Mouse (Mus musculus): ENCODE results near the gene Olfr718-ps1.
A peak's percentile ranks its signal among the peaks of the same experiment; 100 is the strongest.
"Not testable (repeated sequence)": the region's sequence is repeated elsewhere in the genome, so short reads cannot be mapped to it uniquely, and the experiment has no call there.

Olfr718-ps1 gene

DNA sequence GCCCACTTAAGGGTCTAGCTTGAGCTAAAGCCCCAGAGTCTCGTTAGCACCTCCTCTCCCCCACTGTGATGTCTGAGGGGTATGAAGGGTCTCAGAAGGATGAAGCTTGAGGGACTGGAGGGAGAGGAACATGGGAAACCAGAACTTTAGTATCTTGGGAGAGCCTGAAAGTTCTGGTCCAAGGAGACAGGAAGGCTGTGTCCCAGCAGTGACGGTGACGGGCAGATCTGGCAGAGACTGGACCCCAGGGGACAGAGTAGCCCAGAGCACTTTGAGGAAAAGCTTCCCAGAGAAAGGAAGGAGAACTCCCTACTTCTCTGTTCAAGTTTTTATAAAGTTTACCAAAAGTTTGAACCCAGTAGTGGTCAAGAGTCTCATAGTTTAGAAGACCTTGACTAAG, at the start of gene Olfr718-ps1:
Gene Olfr718-ps1 (minus strand): TSS at position 101 of the 400 bp plus-strand sequence.
- DNase-seq = no peak

DNA sequence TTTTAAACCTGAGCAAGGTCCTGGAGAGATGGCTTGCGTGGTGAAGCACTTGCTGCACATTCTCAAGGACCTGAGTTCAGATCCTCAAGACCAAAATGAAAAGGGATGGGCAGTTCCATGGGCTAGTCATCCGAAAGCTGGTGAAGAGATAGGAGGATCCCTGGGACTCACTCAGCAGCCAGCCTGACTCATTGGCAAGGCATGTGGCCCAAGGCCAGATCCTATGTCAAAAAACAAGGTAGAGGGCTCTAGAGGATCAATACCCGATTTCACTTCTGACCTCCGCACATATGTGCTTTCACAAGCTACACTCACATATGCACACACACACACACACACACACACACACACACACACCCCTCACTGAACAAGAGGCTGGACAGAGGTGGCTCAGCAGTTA, 49.1 kb upstream of the Olfr718-ps1 start:
- DNase-seq = no peak

DNA sequence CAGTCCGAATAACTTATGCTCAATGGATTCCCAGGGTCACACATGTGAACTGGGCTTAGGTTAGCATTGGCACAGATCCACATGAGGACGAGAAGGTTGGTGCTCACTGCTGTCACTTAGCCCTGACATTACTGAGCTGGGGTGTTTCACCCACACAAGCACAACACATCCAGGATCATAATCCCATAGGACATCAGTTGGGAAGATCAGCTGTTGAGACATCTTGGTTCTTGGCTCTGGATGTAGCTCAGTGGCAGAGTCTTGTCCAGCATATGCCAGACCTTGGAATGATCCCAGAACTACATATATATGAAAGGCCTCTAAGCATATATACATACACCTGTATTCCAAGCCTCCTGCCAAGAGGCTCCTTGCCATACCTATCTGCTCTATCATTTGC, 47.8 kb upstream of the Olfr718-ps1 start:
- DNase-seq = no peak

DNA sequence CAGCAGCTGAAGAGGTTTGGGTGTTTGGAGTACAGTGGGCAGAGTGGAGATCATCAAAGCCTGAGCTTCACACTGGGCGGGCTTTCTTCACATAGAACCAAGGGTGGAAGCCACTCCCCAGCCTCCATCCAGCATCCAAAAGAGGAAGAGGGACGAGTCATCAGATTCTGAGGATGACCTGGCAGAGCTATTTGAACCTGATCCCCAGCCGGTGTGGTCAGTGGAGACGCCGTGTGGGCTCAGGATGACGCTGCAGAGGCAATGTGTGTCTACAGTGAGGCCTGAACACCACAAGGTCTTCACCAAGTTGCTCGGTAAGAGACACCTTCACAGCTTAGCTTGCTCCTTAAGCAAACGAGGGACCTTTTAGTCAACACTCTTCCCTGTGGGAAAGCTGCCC, 47.4 kb upstream of the Olfr718-ps1 start:
- not testable (repeated sequence) for DNase-seq

DNA sequence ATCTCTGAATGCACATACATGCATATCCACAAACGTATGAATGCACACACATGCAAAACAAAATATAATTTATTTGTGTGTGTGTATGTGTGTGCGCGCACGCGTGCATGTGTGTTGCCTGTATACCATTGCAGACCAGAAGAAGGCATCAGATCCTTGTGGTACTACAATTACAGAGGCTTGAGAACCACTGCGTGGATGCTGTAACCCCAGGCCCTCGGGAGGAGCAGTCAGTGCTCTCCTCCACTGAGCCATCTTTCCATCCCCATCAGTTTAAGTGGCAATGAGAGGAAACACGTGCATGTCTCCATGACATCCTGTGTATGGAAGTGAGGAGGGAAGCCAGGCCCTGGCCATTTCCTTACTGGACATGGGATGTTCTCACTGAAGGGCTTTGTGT, 45.4 kb upstream of the Olfr718-ps1 start:
- DNase-seq = no peak

DNA sequence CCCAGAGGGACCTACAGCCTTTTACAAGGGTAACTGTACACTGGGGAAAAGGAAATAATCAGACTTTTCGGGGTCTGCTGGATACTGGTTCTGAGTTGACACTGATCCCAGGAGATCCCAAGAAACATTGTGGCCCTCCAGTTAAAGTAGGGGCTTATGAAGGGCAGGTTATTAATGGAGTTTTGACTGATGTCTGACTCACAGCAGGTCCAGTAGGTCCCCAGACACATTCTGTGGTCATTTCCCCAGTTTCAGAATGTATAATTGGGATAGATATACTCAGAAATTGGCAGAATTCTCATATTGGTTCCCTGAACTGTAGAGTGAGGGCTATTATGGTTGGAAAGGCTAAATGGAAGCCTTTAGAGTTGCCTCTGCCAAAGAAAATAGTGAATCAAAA, 40.6 kb upstream of the Olfr718-ps1 start:
- DNase-seq = not testable (repeated sequence)

DNA sequence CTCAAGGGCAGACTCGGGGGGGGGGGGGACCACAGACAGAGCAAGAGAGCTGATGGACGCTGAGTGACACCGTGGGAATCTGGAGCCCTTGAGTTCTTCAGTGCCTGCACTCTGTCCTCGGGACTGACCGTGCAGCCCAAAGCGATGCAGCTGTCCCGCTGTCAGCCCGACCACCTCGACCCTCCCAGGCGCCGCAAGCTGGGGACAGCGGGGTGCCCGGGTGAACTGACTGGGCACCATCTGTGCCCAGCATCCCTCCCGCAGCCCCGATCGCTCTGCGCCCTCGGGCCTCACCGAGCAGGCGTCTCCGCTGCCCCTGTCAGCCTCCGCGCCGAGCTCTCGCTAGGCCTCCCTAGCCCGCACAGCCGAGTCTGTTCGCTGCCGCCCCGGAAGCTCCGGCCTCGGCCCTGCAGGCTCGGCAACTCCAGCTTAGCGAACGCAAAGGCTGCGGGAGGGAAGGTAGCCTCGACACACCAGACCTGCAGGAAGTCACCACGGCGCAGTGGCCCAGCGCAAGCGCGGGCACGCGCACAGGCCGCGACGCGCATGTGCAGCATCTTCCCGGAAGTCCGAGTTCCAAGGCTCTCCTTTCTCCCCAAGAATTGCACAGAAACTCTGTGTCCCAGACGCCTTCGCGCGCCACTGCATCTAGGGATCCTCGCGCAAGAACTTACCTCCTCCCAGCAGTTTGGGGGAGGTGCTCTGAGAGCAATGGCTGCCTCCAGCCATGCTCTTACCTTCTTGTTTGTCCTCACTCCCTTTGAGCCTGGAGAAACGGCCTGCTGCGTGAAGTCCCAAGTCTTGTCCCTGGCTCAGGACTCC, 33.1 kb upstream of the Olfr718-ps1 start, which contains the start of the genes Rbak and Spdye4b:
Gene Rbak (minus strand): TSS at position 521 of the 822 bp plus-strand sequence.
Gene Spdye4b (plus strand): TSS at position 763 of the 822 bp plus-strand sequence.
- DNase-seq = peak; percentile 92 to 96

DNA sequence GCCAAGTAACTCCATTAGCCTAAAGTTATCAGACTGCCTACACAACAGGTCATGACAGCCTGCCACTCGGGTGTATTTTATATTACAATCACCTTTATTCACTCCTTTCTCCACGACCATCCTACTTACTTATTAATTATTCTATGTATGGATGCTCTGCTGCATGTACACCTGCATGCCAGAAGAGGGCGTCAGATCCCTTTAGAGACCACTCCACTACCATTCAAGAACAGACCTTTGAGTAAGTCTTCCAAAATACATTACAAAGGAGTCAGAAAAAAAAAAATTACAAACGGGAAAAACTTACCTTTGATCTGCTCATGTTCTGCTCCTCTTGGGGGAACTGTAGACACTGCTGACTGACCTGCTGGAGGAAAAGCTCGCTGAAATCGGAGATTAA, 31.8 kb upstream of the Olfr718-ps1 start:
- DNase-seq = peak; percentile 45 to 56

DNA sequence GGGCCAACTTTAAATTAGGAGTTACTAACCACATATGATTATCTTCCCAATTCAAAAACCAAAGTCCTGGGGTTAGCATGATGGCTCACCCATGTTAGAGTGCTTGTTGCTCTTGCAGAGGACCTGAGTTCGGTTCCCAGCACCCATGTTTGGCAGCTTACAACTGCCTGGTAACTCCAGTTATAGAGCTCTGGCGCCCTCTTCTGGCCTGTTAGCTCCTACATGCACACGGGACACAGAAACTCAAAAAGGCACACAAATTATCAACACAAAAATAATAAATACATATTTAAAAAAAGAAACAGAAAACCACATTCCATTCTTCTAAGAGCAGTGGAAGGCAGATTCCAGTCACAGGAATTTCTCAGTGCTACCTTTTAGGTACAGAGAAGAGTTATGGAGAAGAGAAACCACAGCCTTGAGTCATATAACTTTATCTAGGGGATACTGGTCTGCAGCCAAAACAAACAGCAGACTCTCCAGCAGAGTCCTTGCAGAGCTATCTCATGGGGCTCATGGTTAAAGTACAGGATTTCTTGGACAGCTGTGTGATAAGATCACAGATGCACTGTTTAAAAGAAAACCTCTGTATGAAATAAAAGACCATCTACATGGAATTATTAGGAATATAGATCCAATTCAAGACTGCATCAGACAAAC, 30.3 kb upstream of the Olfr718-ps1 start:
- peak; percentile 34 to 45 for DNase-seq

DNA sequence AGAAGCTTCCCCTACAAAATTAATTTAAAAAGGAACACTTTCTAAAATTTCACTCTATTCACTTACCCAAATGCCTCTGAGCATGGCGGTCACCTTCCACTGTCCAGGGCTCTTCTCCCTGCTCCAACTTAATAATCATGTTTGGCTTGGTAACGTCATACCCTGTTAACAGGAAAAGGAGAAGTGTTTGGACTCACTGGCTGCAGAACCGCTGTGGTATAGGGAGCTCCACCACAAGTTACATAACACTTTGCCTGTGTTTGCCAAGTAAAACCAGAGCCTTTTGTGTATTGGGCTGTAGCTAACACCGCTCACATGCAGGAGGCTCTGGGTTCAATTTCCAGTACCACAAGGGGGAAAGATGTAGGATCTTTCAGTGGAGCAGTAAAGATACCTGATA, 28.6 kb upstream of the Olfr718-ps1 start:
- no peak for DNase-seq

DNA sequence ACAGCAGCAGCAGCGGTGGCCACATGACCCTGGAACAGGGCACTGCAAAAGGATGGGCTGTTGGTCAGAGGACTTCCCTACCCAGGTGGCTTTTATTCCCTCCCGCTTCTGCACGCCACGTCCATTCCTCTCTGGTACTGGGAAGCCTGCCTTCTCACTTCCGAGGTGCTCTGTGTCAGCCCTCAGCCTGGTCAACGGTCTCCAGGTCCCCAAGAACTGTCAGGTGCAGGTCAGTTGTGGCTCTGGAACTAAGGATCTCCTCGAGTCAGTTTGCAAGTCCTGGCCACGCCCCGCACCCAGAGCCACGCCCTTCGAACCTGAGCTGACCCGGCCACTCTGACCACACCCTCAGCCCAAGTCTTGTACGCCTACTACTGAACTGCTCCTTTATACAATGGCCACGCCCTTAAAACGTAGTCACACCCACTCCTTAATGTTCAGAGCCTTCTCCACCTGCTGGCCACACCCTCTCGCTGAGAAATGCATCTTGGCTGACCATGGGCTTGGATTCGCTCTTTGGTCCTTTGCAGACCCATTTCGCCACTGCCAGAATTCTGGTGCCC, 18.2 kb upstream of the Olfr718-ps1 start:
- DNase-seq = no peak

DNA sequence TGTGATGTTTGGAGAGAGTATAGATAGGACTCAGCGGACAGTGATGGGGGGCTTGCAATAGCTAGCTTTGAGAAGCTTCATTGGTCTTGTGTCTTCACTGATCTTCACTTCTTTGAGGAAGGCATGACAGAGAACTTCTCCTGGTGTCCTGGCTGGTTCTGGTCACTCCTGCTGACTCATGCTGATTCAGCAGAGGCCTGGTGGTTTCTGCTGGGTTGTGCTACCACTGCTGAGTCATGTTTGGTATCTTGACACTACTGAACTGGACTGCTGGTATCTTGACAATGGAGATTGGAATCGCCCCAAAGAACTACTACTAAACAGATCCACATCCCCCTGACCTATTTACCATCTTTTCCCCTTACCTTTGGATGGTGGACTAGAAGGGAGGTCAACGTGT, 8.2 kb upstream of the Olfr718-ps1 start:
- DNase-seq = no peak

DNA sequence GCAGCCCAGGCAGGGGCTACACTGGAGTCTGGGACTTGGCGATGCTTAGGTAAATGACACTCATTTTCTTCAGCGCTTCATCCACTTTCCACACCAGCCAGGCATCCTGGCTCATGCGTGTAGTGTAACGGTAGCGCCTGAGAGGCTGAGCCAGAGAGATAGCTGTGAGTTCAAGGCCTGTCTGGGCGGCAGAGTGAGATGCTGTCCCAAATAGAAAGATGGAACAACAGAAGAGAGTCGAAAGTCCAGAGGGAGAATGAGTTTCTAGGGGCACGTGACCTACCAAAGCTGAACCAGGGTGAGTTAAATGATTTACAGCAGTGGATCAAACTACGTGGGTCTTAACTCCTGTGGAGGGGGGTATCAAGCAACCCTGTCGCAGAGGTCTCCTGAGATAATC, 6.4 kb upstream of the Olfr718-ps1 start:
- DNase-seq = no peak

DNA sequence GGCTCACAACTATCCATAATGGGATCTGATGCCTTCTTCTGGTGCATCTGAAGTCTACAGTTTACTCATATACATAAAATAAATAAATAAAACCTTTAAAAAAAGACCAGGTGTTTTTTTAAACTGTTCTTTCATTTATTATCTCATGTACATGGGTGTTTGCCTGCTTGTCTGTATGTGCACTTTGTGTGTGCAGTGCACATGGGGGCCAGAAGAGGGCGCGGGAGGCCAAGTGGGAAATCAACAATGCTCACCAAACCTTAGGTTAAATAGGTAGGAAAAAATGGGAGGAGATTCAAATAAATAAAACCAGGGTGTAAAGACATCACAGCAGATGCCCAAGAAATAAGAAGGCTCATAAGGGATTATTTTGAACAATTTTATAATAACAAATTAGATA, 2.7 kb upstream of the Olfr718-ps1 start:
- DNase-seq = no peak

DNA sequence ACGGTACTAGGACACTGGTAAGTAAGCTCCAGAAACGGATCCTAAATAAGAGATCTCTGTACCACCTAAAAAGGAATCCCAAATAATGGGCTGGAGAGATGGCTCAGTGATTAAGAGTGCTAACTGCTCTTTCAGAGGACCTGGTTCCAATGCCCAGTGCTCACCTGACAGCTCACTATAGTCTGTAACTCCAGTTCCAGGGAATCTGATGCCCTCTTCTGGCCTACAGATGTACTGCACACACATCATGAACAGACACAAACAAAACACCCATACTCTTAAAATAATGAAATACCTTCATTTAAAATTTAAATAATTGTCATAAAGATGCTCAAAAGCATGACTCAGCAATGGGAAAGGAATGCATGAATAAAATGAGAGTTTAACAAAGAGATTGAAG, 2.2 kb upstream of the Olfr718-ps1 start:
- no peak for DNase-seq

DNA sequence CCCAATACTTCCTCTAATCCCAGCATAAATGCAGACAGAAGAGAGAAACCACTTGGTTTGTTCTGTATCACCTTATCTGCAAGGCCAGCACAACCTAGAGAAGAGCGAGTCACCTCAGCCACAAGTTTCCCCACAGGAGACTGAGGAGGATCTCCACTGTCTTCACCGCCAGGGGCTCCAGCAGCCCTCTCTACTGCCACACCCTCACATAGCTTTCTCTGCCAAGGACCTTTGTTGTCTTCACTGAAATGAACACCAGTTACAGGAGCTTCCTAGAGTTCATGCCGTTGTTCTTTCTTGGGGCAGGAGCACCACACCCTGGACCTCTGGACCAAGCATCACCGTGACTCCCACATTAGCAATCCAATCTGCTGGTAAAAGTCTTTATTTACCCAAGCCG, 1.3 kb upstream of the Olfr718-ps1 start:
- no peak for DNase-seq

DNA sequence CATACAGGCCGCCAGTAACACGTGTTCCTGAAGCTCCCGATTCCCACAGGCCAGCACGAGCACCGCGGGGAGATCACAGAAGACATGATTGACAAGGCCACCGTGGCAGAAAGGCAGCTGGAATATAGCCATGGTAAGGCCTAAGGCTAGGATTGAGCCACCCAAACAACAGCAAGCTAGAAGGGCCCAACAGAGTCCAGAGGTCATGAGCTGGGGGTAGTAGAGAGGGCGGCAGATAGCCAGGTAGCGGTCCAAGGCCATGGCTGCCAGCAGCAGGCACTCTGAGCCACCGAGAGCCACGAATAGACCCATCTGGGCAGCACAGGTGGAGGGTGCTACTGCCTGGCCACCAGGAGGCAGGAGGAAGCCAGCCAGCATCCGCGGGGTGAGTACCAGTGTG, 9.8 kb downstream of the Olfr718-ps1 start:
- no peak for DNase-seq

DNA sequence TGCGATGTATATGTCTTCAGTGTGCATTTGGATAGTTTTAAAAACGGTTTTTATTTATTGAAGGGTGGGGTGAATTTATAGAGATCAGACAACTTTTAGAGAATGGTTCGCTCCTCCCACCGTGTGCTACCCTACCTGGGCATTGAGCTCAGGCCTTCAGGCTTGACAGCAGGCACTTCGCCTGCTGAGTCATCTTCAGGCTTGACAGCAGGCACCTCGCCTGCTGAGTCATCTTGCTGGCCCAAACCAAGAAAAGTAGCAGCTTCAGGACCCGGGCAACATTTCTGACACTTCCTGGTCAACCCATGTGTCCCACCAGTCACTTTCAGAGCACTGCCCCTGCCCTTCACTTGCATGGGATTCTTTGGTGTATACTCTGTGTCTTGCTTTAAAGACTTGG, 12.3 kb downstream of the Olfr718-ps1 start:
- DNase-seq = no peak

DNA sequence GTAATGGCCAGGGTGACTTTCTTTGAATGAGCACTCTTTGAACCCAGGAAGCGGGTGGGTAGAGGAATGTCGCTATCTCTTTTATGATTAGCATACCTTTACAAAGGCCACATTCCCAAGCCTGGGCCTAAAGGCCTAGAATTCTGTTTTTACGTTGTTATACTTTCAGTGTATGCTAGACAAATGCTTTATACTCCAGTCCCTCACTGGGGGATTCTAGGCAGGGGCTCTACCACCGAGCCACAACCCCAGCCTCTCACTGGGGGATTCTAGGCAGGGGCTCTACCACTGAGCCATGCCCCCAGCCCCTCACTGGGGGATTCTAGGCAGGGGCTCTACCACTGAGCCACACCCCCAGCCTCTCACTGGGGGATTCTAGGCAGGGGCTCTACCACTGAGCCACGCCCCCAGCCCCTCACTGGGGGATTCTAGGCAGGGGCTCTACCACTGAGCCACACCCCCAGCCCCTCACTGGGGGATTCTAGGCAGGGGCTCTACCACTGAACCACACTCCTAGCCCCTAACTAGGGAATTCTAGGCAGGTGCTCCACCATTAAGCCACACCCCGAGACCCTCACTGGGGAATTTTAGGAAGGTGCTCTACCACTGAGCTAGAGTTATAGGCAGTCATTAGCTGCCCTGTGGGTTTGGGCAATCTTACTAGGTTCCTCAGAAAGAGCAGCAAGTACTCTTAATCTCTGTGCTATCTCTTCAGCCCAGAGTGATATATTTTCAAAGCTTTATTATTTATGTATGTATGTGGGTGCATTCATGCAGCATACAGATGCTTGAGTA, 13.0 kb downstream of the Olfr718-ps1 start:
- not testable (repeated sequence) for DNase-seq

DNA sequence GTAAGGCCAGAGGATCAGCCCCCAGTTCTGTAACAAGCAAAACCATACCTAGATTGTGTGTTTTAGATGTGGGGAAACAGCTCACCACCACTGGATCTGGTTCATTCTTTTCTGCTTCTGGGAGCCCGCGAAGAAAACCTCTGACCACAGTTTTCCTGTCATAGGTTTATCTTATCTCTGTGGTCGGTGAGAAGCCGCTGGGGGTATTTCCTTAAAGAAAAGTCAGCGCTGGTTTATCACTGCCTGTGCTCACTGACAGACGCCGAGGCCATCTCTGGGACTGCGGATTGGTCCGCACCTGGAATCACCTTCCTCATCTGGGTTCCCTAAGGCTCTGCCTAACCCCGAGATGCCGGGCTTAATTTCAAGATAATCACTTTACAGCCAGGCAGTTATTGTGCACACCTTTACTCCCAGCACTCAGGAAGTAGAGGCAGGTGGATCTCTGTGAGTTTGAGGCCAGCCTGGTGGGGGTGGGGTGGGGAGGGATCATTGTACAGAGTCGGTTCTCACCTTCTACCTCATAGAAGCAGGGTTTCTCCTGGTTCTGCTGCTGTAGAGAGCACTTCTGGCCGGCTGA, 14.4 kb downstream of the Olfr718-ps1 start:
- no peak for DNase-seq

DNA sequence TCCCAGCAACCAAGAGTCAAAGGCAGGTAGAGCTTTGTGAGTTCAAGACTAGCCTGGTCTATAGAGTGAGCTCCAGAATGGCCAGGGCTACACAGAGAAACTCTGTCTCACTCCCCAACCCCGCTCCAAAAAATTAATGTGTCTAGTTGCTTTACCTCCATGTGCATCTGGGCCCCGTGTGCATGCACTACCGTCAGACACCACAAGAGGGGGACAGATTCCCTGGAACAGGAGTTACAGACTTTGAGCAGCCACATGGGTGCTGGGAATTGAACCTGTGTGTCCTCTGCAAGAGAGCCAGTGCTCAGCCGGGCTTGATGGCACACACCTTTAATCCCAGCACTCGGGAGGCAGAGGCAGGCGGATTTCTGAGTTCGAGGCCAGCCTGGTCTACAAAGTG, 17.0 kb downstream of the Olfr718-ps1 start:
- peak; percentile 20 to 27 for DNase-seq

DNA sequence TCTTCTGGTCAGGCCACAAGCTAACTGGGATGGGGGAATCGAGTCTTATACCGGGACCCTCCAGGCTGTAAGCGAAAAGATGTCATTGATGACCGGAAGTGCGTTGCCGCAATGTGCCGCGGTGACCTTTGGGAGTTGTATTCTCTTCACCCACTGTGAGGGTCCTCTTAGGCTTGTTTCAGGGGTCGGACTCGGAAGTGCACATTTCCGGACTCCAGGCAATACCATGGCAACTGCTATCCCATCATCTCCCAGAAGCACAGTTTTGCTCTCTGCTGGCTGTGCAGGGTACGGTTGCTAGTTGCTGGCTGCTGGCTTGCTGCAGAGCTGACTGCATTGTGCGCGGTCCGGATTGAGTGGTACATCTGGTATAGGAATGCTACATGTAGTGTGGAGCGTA, 18.3 kb downstream of the Olfr718-ps1 start:
- DNase-seq = no peak

DNA sequence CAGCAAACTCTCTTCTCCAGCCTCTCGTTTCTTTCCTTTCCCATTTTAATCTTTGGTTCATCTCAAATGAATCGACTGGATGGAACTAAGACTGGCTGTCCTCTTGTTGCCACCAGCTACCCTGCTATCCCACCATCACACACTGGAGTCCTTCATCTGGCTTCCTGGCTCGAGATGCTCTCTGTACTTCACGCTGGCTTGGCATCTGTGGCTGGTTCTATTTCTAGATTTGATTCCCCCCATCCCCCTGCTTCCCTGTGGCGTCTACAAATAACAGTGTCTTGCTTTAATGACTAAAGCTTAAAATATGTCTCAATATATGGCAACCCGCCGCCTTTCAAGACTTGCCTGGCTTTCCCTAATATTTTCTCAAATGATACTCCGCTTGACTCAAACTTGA, 19.5 kb downstream of the Olfr718-ps1 start:
- DNase-seq = peak; percentile 86 to 90

Data from cerebellum, postnatal 10 days (tissue).